Mouse (Mus musculus) fibroblast of lung, adult 2 months (primary cell): ENCODE measurements around the gene Phf5a.

Source experiments
- DNase-seq: peaks from one replicate; pipeline ENCODE4 v3.0.0-alpha.2; 2011; ENCODE audit warnings: low read depth

Gene Phf5a

DNA sequence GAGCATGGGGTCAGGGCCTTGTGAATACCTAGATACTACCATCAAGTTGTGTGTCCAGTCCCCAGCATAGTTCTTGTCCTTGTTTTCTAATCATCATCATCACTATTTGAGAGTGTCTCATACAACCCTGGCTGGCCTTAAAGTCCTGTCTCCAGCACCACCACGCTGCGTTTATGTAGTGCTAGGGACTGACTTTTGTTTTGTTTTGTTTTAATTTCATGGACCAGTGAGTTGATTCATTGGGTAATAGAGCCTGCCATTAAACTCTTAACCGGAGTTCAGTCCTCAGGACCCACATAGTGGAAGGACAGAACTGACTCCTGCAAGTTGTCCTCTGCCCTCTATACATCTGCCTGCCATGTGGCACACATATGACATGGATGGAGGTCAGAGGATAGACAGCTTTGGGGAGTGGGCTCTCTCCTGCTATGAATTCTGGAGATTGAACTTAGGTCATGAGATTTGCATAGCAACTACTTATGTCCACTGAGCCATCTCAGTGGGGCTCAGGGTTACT lies 13.8 kb upstream of the Phf5a start:
- no peak for DNase-seq

- DNase-seq, result no peak
Measured at GRCm38 (mm10) chr15:81882348-81882747, 10.6 kb upstream of the Phf5a start.

GRCm38 (mm10) chr15:81879531-81880401 lies 8.1 kb upstream of the Phf5a start:
- DNase-seq, result no peak

DNA sequence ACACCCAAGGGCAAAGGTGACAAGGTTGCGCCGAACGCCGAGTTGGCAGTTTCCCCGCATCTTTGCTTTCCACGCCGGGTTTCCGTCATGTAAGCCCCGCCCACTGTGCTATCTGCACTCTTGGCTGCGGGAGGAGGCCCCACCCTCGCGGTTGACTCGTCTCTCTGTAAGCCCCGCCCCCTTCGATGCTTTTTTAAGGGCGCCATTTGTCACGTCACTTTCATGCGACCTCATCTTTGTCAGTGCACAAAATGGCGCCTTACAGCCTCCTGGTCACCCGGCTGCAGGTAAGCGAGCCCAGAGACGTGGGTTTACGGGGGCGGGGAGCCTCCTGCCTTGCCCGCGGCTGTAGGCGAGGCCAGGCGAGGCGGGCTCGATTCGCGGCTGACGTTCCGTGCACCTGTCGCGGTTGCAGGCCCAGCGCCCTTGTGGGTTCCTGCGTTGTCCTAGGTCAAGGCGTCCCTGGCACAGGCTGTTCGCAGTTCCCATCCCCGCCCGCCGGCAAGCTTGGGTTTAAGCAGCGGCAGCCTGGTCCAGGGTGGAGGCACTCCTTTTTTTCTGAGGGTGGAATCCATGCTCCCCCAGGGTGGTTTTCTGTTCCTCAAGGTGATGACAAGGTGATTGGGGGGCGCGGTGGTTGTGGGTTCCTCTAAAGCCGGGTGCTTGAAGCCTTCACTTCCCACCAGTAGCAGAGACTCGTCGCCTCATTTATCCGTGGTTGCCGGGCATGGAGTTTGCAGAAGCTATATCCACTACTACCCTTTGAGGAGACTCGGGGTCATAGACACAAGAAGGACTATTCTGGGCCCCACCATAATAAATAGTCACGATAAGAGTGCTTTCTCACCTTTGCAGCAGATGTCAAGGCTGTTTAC lies 788 bp upstream of the Phf5a start, which contains the start of gene Aco2:
Gene Aco2, plus strand, starts transcription at position 48 of the 875 bp plus-strand sequence.
- DNase-seq, result peak; percentile 93

GRCm38 (mm10) chr15:81869985-81870384 lies 1.7 kb downstream of the Phf5a start:
- no peak for DNase-seq

DNA sequence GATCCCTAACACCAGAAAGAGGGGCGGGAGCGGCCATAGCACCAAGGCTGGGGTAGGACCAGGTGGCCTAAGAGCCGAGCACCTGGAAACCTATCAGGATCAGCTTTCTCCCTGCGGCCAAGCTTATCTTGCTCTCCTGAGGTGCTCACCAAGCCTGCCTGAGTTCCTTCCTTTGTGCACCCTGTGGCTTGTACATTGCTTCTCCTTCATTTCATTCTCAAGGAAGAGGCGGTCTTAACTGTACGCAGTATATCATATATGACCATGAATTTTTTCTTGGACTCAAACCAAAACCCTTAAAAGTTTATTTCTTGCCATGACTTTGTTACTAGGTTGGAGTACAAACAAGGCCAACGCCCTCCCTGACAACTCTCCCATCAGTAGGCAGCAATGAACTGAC lies 7.5 kb downstream of the Phf5a start:
- no peak for DNase-seq

- DNase-seq, result no peak
Measured at GRCm38 (mm10) chr15:81860471-81861135, 11.1 kb downstream of the Phf5a start.

GRCm38 (mm10) chr15:81859330-81860255 lies 12.1 kb downstream of the Phf5a start:
- peak; percentile 94 for DNase-seq

DNA sequence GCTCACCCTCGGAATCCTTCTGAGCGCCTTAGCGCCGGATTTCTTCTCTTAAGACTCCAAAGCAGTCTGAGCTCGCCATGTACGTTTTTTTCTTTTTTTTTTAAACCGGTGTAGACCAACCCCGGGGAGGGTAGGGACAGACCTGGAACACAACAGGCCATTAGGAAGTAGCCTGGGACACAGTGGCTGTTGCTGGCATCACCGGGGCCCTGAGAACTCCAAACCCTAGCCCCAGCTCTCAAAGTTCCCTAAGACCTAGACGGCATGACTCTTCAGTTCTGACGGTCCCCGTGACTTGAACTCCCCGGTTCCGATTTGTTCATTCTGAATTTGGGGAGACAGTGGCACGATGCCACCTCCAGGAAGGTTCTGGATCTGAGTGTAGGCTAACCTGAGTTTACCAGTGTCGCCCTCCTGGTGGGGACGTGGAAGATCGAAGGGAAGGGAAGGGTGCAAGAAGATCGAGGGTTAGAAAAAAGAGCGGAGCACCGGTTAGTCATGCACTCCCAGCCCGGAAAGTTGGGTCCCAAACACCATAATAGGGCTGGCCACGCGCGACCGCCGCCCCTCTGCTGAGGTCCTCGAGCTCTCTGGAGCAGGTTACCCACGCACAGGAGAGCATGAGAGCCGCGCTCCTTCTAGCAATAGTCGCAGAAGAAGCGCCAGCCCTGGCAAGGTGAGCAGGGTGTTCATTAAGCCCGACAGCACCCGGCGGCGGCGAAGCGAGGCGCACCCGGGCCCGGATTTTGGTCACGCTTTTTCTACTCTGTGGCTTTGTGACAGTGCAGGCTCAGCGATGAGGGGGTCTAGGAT lies 13.0 kb downstream of the Phf5a start, which contains the start of gene Tob2:
Gene Tob2, minus strand, starts transcription at position 280 of the 813 bp plus-strand sequence.
- no peak for DNase-seq

DNA sequence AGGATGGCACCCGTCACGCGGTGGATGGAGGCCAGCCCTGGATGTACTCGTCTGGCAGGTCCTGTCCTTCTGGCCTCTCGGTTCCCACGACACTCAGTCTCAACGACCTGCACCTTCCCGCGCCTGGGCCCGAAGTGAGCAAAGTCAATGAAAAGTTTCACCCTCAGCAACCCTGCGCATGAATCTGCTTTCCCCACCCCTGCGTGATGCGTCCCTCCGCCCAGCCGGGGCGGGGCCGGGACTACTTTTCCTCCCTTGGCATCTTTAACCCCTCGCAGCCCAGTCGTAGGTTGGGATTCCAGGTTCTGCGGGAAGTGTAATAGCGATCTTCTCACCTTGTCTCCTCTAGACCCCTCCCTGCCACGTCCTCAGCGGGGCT lies 13.6 kb downstream of the Phf5a start:
- DNase-seq, result no peak

- no peak for DNase-seq
Measured at GRCm38 (mm10) chr15:81857724-81858116, 14.0 kb downstream of the Phf5a start.

DNA sequence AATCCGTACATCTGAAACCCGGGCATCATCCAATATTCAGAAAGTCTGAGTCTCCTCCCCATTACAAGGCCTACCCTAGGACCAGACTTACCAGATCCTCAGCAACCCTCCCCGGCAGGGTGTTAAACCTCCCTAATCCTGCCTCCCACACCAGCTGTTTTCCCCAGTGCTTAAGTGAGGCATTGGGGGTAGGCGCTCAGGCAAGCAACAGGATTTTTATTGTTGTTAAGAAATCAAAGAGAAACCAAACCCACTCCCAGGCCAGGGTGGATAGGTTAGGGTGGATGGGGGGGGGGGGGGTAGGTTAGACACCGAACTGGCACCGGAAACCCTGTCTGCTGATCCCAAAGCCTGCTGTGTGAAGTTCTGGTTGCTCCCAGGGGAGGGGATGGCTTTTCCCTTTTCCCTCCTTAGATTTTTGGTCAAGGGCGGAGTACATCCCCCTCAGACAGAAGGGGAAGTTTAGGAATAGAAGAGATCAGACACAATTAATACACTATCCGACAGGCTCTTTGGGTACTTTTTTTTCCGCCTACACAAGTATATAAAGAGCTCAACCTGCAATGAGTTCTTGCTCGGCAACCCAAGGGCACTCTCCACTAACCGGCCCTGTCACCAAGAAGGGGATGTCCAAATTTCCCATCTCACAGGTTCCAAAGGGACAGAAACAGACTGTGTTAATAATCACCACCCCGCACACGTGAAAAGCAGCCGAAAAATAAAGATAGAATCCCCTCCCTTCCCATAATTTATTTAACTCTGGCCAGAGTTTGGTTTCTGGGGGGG lies 14.6 kb downstream of the Phf5a start:
- no peak for DNase-seq

- peak; percentile 85 for DNase-seq
Measured at GRCm38 (mm10) chr15:81856030-81856790, 15.5 kb downstream of the Phf5a start.

DNA sequence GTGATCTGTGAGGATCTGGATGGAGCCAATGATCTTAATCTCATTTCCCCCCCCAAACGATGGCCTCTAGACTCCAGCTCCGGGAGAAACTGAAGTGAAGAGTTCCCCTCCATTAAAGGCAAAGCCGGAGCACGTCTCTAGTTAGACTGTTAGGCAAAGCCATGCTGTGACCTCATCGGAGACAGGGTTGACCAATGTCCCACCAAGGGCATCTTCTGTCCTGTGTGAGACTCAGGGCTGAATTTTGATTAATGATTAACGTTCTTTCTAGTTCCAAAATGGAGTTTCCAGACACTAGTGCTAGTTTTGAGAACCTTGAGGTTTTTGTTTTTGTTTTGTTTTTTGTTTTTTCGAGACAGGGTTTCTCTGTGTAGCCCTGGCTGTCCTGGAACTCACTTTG lies 18.6 kb downstream of the Phf5a start:
- no peak for DNase-seq

GRCm38 (mm10) chr15:81852411-81853000 lies 19.2 kb downstream of the Phf5a start:
- no peak for DNase-seq

DNA sequence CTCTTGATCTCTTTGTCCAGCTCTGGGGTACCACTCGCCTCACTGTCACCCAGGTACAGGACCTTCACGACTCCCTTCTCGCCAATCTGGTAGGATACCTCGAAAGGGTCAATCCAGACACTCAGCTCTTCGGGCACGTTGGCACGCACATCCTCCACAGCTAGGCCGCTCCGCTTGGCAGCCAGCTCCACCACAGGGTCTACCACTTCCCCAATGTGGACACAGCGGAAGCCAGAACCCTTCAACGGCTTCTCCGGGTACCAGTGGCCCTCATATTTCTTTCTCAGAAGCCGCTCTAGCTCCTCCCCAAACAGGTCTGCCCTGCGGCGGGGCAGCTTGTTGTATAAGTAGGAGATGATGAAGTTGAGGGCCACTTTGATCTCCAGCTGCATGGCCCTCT lies 20.3 kb downstream of the Phf5a start:
- DNase-seq, result no peak

DNA sequence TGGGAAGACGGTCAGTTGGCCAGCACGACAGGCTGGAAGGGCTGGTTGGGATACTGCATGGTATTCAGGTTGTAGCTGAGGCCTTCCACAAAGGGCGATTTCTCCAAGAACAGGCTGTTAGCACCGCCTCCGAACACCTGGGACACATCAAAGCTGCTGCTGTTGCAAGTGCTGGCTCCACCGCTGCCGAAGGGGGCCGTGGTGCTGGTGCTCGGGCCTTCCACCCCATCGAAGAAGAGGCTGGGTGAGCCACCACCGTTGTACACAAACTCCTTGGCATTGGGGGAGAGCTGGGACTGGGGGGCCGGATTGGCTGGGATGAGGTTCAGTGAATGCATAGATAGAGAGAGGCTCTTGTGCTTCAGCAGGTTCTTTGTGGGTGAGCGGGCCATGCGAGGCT lies 21.0 kb downstream of the Phf5a start:
- no peak for DNase-seq

GRCm38 (mm10) chr15:81849104-81849503 lies 22.6 kb downstream of the Phf5a start:
- DNase-seq, result no peak
